Mouse (Mus musculus): Measurements from ENCODE around the gene Dhrs2.
A peak's percentile ranks its signal among the peaks of the same experiment; 100 is the strongest.

The Dhrs2 gene

GRCm38 (mm10) chr14:55221707-55222106 lies at the start of gene Dhrs2:
TSS of gene Dhrs2 (plus strand) at chr14:55222007.
- no peak for DNase-seq (ENCODE audit: extremely low read depth, insufficient read length, low spot score)

DNA sequence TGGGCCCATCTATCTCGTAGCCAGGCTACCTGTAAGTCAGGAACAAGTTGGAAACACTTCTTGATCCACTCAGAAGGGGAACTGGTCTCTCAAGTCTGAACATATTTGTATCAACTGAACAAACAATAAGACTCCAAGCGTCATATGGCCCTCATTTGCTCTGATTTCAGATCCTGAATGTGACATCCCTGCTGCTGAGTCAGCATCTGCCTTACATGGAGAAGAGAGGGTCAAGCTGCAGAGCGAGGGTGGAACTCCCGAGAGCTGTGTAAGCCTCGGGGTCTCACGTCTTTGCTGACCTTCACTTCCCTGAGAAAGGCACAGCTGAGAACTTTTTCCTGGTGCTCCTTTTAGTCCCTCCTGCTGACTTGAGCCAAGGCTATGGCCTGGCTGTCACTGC lies 47.6 kb upstream of the Dhrs2 start:
- DNase-seq (ENCODE audit: extremely low read depth, insufficient read length, low spot score) = no peak

DNA sequence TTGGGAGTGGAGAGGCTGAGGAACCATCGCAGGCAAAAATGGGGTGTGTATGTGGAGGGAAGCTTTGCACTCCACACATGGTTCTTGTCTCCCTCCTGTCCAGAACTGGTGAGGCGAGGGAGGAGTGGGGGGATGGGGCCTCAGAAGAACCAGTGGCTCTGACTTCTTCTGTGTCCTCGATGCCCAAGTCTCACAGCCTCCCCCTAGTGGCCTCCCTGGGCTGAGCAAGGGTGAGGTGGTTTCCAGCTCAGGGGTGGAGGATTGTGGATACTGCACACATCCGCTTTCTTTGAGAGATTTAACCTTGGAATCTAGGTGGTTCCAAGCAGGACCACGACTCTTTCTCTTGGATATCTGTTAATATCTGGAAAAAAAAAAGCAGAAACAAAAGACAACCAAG lies 44.5 kb upstream of the Dhrs2 start:
- no peak for DNase-seq (ENCODE audit: extremely low read depth, insufficient read length, low spot score)

GRCm38 (mm10) chr14:55180951-55181350 lies 40.9 kb upstream of the Dhrs2 start:
- DNase-seq (ENCODE audit: extremely low read depth, insufficient read length, low spot score) = no peak

GRCm38 (mm10) chr14:55183231-55183630 lies 38.6 kb upstream of the Dhrs2 start:
- no peak for DNase-seq (ENCODE audit: extremely low read depth, insufficient read length, low spot score)

DNA sequence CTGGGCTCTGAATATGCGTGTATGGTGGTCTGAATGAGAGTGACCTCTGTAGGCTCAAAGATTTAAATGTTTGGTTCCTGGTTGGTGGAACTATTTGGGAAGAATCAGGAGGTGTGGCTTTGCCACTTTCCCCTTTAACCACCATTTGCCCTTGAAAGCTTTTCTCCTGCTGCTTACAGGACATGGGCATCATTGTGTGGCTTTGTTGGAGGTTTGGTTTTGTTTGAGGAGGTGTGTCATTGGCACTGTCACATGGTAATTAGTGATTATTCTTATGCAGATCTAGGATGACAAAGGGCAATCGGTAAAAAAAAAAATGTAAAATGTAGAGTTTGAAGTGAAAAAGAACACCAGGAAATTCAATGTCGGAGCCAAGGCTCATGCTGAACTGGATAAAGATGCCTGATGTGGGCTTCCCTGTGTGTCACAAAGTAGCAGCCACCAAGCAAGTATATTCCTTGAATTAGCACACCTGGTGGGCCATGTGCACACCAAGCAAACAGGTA lies 37.1 kb upstream of the Dhrs2 start:
- no peak for DNase-seq (ENCODE audit: extremely low read depth, insufficient read length, low spot score)

DNA sequence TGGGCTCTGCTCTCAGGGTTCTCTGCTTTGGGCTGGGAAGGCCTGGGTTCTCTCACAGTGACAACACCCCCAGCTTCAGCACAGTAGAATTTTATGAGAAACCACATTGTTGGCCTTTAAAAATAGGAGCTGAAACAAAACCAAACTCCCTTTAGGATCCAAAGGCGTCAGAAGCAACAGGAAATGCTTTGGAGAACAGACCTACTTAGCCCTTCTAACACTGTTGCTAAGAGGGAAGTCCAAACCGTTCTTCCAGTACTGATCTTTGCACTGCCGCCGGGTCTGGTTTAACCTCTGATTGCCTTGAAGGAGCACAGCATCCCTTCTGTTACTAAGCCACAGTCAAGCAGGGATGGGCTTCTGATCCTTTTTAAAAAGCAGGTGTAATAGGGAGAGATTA lies 33.3 kb upstream of the Dhrs2 start:
- DNase-seq (ENCODE audit: extremely low read depth, insufficient read length, low spot score) = no peak

- no peak for DNase-seq (ENCODE audit: extremely low read depth, insufficient read length, low spot score)
These were observed 32.4 kb upstream of the Dhrs2 start for GRCm38 (mm10) chr14:55189351-55189769.

- DNase-seq (ENCODE audit: extremely low read depth, insufficient read length, low spot score) = no peak
These were observed 28.5 kb upstream of the Dhrs2 start for GRCm38 (mm10) chr14:55193354-55193753.

- DNase-seq (ENCODE audit: extremely low read depth, insufficient read length, low spot score) = no peak
These were observed 27.8 kb upstream of the Dhrs2 start for GRCm38 (mm10) chr14:55193876-55194635.

- no peak for DNase-seq (ENCODE audit: extremely low read depth, insufficient read length, low spot score)
These were observed 27.0 kb upstream of the Dhrs2 start for GRCm38 (mm10) chr14:55194786-55195185.

GRCm38 (mm10) chr14:55197121-55197520 lies 24.7 kb upstream of the Dhrs2 start:
- no peak for DNase-seq (ENCODE audit: extremely low read depth, insufficient read length, low spot score)

GRCm38 (mm10) chr14:55198187-55198586 lies 23.6 kb upstream of the Dhrs2 start:
- no peak for DNase-seq (ENCODE audit: extremely low read depth, insufficient read length, low spot score)

DNA sequence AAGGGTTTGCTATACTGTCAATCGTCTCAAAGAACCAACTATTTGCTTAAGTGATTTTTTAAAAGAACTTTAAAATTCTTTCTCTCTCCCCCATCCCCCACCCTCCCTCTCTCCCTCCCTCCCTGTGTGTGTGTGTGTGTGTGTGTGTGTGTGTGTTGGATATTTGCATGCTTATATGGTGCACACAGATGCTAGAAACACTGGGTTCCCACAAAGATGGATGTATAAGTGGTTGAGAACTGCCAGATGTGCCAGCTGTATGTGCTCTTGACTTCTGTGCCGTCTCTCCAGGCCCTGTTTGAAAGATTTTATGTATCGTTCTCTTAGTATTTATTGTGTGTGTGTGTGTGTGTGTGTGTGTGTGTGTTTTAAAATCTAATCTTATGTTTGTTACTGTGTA lies 17.3 kb upstream of the Dhrs2 start:
- no peak for DNase-seq (ENCODE audit: extremely low read depth, insufficient read length, low spot score)

DNA sequence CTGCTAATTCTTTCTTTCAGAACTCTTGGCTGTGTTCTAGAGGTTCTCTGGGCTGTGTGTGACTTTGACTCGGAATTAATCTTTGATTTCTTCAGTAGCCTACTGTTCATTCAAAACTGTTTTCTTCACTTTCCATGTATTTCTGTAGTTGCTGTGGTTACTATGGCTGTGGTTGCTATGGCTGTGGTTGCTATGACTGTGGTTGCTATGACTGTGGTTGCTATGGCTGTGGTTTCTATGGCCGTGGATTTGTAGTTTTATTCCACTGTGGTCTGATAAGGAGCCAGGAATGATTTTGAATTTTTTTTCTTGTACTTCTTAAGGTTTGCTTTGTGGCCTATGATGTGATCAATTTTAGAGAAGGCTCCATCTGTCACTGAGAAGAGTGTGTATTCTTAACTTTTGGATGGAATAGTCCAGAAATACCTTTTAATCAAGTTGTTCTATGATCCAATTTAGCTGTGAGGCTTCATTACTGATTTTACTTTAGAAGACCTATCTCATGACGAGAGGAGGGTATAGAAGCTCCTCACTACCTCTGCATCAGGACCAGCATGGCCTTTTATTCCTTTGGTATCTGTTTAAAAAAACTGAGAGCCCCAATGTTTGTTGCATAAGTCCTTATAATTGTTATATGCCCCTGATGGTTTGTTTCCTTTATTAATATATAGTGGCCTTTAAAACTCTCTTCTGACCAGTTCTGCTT lies 16.6 kb upstream of the Dhrs2 start:
- no peak for DNase-seq (ENCODE audit: extremely low read depth, insufficient read length, low spot score)

- DNase-seq (ENCODE audit: extremely low read depth, insufficient read length, low spot score) = peak; percentile 9
These were observed 13.5 kb upstream of the Dhrs2 start for GRCm38 (mm10) chr14:55208306-55208705.

GRCm38 (mm10) chr14:55213621-55214020 lies 8.2 kb upstream of the Dhrs2 start:
- no peak for DNase-seq (ENCODE audit: extremely low read depth, insufficient read length, low spot score)

DNA sequence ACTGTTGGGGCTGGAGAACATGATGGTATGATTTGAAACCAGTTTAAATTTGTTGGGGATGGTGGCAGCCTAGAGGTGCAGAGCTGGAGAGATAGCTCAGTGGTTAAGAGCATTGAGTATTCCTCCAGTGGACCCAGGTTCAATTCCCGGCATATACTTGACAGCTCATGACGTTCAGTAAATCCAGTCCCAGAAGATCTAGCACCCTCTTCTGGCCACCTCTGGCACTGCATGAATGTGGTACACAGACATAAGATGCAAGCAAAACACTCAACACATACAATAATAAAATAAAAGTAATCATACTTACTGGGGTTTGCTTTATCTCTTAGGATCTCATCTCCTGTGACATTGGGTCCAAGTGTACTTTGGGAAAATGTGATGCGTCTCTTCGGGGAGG lies 7.3 kb upstream of the Dhrs2 start:
- DNase-seq (ENCODE audit: extremely low read depth, insufficient read length, low spot score) = no peak

DNA sequence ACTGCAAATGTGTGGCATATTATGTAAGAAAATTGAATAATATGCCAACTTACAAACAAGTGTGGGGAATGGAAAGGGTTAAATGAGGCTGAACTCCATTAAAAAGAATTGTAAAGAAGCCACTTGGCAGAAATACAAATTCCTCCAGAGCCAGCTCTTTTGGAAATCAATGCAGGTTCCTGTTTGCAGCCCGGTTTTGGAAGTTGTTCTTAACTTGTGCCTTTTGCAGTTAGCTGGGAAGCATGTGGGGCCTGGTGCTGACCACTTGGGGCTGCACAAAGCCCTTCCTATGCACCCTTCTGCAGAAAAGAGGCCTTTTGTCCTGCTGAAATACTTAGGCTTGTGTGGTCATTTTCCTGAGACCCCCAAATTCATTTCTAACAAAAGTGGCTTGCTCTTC lies 1.4 kb downstream of the Dhrs2 start:
- no peak for DNase-seq (ENCODE audit: extremely low read depth, insufficient read length, low spot score)

- DNase-seq (ENCODE audit: extremely low read depth, insufficient read length, low spot score) = no peak
These were observed 12.8 kb downstream of the Dhrs2 start for GRCm38 (mm10) chr14:55234639-55235038.

DNA sequence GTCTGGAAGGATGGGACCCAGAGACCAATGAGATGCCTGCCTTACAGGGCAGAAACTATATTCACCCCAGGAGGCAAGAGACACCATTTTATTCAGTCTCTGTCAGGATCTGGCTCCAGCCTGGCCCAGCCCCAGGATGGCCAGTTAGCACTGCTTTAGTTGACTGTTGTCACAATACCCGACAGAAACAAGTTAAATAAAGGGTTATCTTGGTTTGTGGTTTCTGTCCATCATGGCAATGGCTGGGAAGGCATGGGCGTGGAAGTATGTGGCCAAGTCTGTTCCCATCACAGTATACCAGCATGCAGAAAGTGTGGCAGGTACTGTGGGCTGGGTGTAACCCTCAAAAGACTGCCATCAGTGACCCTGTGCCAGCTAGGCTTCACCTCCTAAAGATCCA lies 14.9 kb downstream of the Dhrs2 start:
- no peak for DNase-seq (ENCODE audit: extremely low read depth, insufficient read length, low spot score)

GRCm38 (mm10) chr14:55242664-55243063 lies 20.9 kb downstream of the Dhrs2 start:
- no peak for DNase-seq (ENCODE audit: extremely low read depth, insufficient read length, low spot score)
